Mouse (Mus musculus): ENCODE results near the gene Lime1. TPM values are rescaled to one million over a fixed set of nuclear protein-coding genes. Genes with fewer than 3 reads are reported as not detected.

Lime1 gene
- total RNA-seq, 2 experiments from 2014 or later = 30.5 to 48.6 TPM

Other genes with a start within 250 kb of the Lime1 start
- 100 to 1,000 TPM; 225 to 264 TPM for gene Kcnq2, start 244.8 kb upstream of the Lime1 start, total RNA-seq (2021)
- 1,000 to 10,000 TPM; 1,312 to 1,553 TPM for gene Eef1a2, start 223.1 kb upstream of the Lime1 start, total RNA-seq (2021)
- 10 to 100 TPM; 88.3 to 97.9 TPM for gene Ppdpf, start 192.8 kb upstream of the Lime1 start, total RNA-seq (2021)
- not detected for gene Ptk6, start 177.3 kb upstream of the Lime1 start, total RNA-seq (2021)
- gene Srms, start 166.9 kb upstream of the Lime1 start, total RNA-seq (2021) = under 1 TPM; 0.25 to 0.50 TPM
- not detected for gene Fndc11, start 160.1 kb upstream of the Lime1 start, total RNA-seq (2021)
- 1 to 10 TPM; 1.7 to 3.6 TPM for gene Helz2, start 138.1 kb upstream of the Lime1 start, total RNA-seq (2021)
- 10 to 100 TPM; 20.1 to 23.4 TPM for gene Gmeb2, start 92.0 kb upstream of the Lime1 start, total RNA-seq (2021)
- gene Stmn3, start 65.6 kb upstream of the Lime1 start, total RNA-seq (2021) = 100 to 1,000 TPM; 592 to 722 TPM
- 10 to 100 TPM; 28.2 to 41.8 TPM for gene Rtel1, start 60.3 kb upstream of the Lime1 start, total RNA-seq (2021)
- 10 to 100 TPM; 50.3 to 84.9 TPM for gene Zgpat, start 15.2 kb upstream of the Lime1 start, total RNA-seq (2021)
- 10 to 100 TPM; 38.5 to 45.4 TPM for gene Arfrp1, start 14.7 kb upstream of the Lime1 start, total RNA-seq (2021)
- gene Zbtb46, start 79.3 kb downstream of the Lime1 start, total RNA-seq (2021) = 10 to 100 TPM; 10.3 to 12.3 TPM
- not detected for gene Abhd16b, start 113.1 kb downstream of the Lime1 start, total RNA-seq (2021)
- 10 to 100 TPM; 64.1 to 72.6 TPM for gene Tpd52l2, start 117.1 kb downstream of the Lime1 start, total RNA-seq (2021)
- gene Dnajc5, start 140.4 kb downstream of the Lime1 start, total RNA-seq (2021) = 100 to 1,000 TPM; 285 to 305 TPM
- gene Uckl1, start 204.8 kb downstream of the Lime1 start, total RNA-seq (2021) = 10 to 100 TPM; 33.1 to 65.4 TPM
- 10 to 100 TPM; 49.8 to 54.4 TPM for gene Prpf6, start 211.8 kb downstream of the Lime1 start, total RNA-seq (2021)
- gene Zfp512b, start 212.7 kb downstream of the Lime1 start, total RNA-seq (2021) = 100 to 1,000 TPM in 1 of 2 experiments, 10 to 100 TPM in 1; 70.6 to 105 TPM
- 10 to 100 TPM; 19.9 to 20.9 TPM for gene Samd10, start 219.1 kb downstream of the Lime1 start, total RNA-seq (2021)